Mouse (Mus musculus) small intestine, adult 2 months (tissue): ENCODE results near the gene Nfia.

ENCODE experiments used
- CTCF ChIP-seq: fragments of 200-500 bp; IDR thresholded peaks from 2 replicates; pipeline ENCODE4 v1.5.1; 2012; ENCODE audit warnings: low read depth, mild to moderate bottlenecking, control low read depth, inconsistent platforms, low read length, moderate library complexity, mixed read lengths; ENCODE audit not compliant: insufficient replicate concordance, insufficient read length; ENCODE audit errors: extremely low read depth
- POLR2A ChIP-seq: fragments of 200-500 bp; IDR thresholded peaks from 2 replicates; pipeline ENCODE4 v1.6.1; 2012; ENCODE audit warnings: low read depth, mild to moderate bottlenecking, control low read depth, inconsistent platforms, low read length, moderate library complexity

DNA sequence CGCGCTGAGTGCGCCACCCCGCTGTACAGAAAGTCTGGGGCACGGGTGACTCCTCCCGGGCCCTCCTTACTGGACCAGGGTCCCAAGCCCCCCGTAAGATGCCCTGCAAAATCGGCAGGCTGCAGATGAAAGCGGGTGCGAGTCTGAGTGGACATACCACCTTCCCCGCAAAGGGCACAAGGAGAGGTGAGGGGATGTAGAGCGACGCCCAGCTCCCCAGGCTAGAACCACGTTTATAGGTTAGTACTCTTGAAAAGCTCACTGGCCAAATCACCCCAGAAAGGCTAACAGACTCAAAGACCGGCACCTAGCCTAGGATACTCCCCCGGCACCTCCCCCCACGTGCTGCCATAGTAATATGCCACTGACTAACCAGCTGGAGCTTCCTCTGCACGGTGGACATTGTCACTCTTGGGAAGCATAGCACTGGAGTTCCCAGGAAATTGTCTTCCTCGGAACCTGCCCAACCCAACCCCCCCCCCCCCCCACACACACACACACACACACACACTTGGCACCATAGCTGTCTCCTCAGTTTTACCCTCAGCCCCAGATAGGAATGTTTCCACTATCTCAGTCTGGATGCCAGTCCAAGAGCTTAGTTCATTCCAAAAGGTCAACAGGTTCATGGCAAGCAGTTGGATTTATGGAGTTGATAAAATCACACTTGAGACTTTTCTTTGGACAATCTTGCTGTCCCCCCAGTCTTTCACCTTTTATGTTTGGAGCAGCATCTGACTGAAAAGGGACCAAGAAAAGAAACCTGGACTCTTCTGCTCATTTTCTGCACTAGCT, 26.2 kb upstream of the Nfia start:
- no peak for TF ChIP-seq CTCF
- TF ChIP-seq POLR2A, result no peak
